Mouse (Mus musculus) urinary bladder, postnatal 4 days (tissue): ENCODE results near the gene Fam216b.

ENCODE experiments used
- DNase-seq, 2 experiments: peaks; one replicate each; pipeline ENCODE4 v3.0.0; 2021 to 2022; ENCODE audit warnings: low spot score in 2 of 2

The Fam216b gene

GRCm38 (mm10) chr14:78043079-78043478 is 45.7 kb downstream of the Fam216b start:
- DNase-seq: no peak

- DNase-seq: no peak
Observed at GRCm38 (mm10) chr14:78041886-78042526, 46.8 kb downstream of the Fam216b start.

GRCm38 (mm10) chr14:78040643-78041042 is 48.2 kb downstream of the Fam216b start:
- DNase-seq: no peak

- no peak for DNase-seq
Observed at GRCm38 (mm10) chr14:78038876-78039275, 49.9 kb downstream of the Fam216b start.
